Mouse (Mus musculus): ENCODE measurements around the gene Fam161b. TPM values are rescaled to one million over a fixed set of nuclear protein-coding genes. Genes with fewer than 3 reads are reported as not detected.
"Not testable (repeated sequence)": the region's sequence is repeated elsewhere in the genome, so short reads cannot be mapped to it uniquely, and the experiment has no call there.

The Fam161b gene
- total RNA-seq, 2 experiments from 2014 or later, result 12.5 to 12.6 TPM

DNA sequence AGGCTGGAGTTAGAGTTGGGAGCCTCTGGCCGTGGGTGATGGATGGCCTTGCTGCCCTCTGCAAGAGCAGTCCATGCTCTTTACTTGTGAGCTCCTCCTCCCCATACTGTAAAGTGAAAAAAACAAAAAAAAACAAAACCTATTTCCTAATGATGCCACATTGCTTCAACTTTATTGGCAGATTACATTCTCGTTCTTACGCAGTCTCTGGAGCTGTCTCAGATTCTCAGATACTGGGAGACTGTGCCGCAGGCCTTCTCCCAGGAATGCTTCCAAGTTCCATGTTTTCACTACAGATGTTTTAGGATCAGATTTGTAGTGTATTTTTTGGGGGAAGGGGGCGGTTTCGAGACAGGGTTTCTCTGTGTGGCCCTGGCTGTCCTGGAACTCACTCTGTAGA lies 3.5 kb upstream of the Fam161b start:
- TF ChIP-seq CTCF (conservative IDR thresholded peaks at IDR 0.05), result no peak
- DNase-seq (ENCODE audit: low spot score in 2 of 2), result no peak
- H3K4me3 ChIP-seq, result no peak overlapping the region
- no peak overlapping the region for H3K27ac ChIP-seq

DNA sequence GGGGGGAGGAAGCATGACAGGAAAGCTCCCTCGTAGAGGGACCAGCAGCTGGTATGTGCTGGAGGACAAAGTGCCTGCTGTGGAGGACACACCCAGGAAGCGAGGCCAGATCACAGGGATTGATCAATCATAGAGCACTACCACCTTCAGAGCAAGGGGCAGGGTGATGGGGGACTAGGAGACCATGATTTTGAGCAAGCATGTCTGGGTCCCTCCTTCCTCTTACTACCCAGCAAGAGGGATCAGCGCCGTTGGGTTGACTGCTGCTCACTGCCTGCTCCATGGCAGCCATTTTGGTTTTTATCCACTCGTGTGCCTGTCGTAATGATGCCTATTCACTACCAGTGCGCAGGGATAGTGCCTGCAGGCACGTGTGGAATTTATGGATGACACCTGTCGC lies 2.7 kb upstream of the Fam161b start:
- Histone ChIP-seq H3K4me3 (no peak overlapping the region), H3K27ac (no peak overlapping the region)
- TF ChIP-seq CTCF (conservative IDR thresholded peaks at IDR 0.05), result no peak
- DNase-seq (ENCODE audit: low spot score in 2 of 2), result no peak

DNA sequence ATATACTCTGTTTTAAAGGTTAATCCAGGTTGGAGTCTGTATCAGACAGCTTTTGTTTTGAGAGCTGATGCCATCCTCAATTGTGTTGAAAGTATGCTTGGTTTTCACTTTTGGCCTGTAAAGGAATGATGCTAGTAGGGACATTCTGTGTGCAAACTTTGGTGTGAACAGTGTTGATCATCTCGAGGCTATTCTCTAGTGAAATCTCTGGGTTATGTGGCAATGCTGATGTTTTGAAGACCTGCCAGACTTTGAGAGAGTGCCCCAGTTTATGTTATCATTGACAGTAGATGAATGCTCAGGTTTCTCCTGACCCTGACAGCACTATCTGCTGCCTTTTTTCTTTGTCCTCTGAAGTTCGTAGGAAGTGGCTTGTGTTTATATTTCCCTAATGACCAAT lies 1.2 kb upstream of the Fam161b start:
- no peak for DNase-seq (ENCODE audit: low spot score in 2 of 2)
- Histone ChIP-seq H3K4me3 (peak overlapping the region; percentile 83; the same call in 1 of the 2 replicates), H3K27ac (no peak overlapping the region)
- TF ChIP-seq CTCF (conservative IDR thresholded peaks at IDR 0.05), result no peak

DNA sequence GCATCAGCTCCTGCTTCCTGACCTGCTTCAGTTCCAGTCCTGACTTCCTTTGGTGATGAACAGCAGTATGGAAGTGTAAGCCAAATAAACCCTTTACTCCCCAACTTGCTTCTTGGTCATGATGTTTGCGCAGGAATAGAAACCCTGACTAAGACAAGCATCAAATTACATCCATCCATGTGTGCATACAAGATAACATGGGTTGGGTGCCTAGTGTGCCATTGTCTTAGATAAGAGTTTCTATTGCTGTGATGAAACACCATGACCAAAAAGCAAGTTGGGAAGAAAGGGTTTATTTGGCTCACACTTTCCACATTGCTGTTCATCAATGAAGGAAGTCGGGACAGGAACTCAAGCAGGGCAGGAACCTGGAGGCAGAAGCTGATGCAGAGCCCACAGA lies 2.9 kb downstream of the Fam161b start:
- not testable (repeated sequence) for H3K27ac ChIP-seq; DNase-seq (ENCODE audit: low spot score in 2 of 2); H3K4me3 ChIP-seq

DNA sequence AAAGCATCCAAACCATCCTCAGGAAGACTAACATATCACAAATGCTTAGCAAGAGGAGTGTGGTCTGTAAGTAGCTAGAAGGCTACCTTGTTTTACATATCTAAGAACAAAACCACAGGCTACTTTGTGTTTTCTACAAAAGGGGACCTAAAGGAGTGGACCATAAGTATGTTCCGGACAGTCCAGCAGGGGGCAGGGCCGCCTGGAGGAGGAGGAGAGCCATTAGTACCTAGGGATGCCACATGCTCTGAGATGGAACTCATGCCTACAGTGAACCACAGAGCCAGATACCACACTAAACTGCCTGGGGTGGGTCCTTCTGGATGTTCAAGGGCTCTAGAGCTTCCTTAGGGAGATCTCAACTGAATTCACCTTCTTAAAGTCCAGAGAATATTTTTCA lies 14.4 kb downstream of the Fam161b start:
- Histone ChIP-seq H3K27ac (no peak overlapping the region), H3K4me3 (no peak overlapping the region)
- peak; percentile 63 for TF ChIP-seq CTCF (conservative IDR thresholded peaks at IDR 0.05)
- DNase-seq (ENCODE audit: low spot score in 2 of 2), result no peak

DNA sequence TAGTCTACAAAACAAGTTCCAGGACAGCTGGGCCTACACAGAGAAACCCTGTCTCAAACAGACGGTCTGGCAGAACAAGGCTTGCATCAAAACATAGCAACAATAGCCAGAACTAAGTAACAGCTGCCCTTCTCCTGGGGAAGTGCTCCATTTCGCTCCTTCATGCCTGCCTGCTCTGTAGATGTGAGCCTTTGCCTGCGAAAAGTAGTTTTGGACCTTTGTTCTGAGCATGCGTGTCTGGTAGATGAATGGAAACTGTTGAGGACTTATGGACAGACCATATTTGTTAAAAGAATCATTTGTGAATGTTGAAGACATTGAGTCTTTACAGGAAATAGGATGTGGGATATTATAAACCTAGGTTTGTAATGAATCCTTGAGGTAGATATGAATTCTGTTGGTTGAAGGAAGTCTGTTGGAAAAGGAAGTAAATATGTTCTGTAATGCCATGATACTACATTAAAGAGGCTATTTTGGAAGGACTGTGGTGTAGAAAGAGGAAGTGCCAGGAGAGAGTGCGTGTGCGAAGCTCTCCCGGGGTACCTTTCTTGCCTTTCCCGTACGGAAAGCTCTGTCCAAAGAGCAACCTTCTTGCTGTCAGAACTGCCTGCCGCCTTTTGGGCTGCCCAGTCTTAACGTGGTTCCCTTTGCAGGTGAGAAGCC lies 24.5 kb downstream of the Fam161b start:
- Histone ChIP-seq H3K4me3 (no peak overlapping the region), H3K27ac (no peak overlapping the region)
- no peak for TF ChIP-seq CTCF (conservative IDR thresholded peaks at IDR 0.05)
- DNase-seq (ENCODE audit: low spot score in 2 of 2), result no peak

DNA sequence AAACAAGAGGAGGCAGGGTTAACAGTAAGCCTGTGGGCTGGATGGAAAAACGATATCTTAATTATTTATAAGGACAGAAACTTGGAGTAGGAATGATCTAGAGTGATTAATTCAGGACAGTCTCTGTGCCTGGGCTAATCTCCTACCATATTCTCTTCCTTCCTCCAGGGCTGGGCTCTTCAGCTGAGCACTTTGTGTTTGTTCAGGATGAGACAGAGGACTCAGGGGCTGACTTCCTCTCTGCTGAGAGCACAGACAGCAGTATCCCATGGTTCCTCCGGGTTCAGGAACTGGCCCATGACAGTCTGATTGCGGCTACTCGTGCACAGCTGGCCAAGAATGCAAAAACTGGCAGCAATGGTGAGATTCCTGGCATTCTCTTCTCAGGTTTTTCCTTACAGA lies 34.5 kb downstream of the Fam161b start:
- Histone ChIP-seq H3K27ac (peak overlapping the region; percentile 55; the same call in 1 of the 2 replicates), H3K4me3 (no peak overlapping the region)
- TF ChIP-seq CTCF (conservative IDR thresholded peaks at IDR 0.05), result no peak
- DNase-seq (ENCODE audit: low spot score in 2 of 2), result peak in 1 of 2 experiments; percentile 45

DNA sequence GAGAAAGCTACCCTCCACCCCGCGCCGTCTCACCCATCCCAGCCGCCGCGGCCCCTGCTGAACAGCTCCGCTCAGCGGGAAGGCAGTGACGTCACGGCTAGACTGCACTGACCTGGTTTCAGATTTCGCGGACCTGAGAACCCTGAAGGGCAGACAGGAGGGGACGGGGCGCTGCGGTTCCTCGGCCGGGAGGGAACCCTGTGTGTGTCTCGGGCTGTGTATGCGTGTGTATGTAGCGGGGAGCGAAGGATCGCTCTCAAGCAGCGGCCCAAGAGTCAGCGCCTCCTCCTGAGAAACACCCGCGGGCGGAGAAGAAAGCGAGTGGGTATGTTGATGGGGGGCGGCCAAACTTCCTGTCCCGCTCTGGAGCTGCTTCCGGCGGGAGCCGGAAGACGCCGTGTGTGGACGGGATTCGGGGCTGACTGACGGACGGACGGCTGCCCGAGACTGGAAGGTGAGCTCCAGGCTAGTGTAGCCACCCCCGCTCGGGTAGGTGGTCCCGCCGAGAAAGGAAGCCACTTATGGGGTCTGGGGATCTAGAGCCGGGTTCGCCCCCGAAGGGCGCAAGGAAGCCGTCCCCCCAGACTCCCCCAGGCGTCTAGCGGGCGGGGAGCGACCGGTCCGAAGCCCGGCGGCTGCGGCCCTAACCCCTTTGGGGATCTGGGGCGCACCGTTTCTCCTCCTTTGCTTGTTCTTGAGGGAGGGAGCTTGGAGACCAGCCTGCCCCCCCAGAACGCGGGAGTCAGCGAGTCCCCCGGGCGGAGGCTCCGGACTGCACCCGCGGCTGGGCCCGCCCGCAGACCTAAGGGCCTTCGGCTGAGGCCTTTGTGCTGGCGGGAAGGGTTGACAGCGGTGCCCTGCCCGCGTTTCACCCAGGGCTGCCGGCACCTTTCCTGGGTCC lies 44.7 kb downstream of the Fam161b start, which contains the start of gene Zfp410:
Gene Zfp410 (plus strand): TSS at position 132 of the 901 bp plus-strand sequence.
- DNase-seq (ENCODE audit: low spot score in 2 of 2), result peak; percentile 77 to 78
- Histone ChIP-seq H3K27ac (peak within 1 kb of the TSS; percentile 92), H3K4me3 (peak within 1 kb of the TSS; percentile 99)
- no peak; the same call in 1 of the 2 replicates for TF ChIP-seq CTCF (conservative IDR thresholded peaks at IDR 0.05)

DNA sequence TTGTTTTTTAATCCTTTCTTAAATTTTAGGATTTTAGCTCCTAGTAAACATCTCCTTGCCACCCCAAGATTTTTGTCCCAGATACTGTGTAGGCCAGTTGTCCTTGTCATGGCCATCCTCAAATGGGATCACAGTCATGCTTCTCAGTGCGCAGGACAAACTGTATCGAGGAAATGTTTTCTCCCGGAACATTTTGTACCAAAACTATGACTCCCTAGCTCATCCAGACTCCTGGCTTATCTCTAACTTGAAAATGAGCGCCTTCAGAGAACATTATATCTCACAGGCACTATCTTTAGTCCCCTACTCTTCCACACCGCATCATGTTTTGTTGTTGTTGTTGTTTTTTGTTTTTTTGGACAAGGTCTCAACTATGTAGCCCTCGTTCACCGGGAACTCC lies 45.6 kb downstream of the Fam161b start:
- DNase-seq (ENCODE audit: low spot score in 2 of 2), result no peak
- Histone ChIP-seq H3K27ac (peak overlapping the region; percentile 92), H3K4me3 (peak overlapping the region; percentile 99)
- TF ChIP-seq CTCF (conservative IDR thresholded peaks at IDR 0.05), result no peak

DNA sequence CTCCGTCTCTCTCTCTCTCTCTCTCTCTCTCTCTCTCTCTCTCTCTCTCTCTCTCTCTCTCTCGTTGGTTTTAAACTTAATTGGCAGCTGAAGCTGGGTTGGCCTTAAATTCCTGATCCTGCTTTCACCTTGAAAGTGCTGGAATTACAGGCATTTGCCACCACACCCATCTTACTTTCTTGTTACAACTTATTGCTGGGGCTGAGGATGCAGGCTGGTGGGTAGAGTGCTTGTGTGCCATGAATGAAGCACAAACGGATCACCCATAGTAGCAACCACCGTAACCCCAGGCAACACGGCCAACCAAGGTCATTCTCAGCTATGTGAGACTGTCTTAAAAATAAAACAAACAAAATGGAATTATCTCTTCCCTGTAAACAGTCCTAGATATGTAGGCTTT lies 50.3 kb downstream of the Fam161b start:
- no peak overlapping the region for H3K27ac ChIP-seq
- no peak overlapping the region for H3K4me3 ChIP-seq
- no peak for TF ChIP-seq CTCF (conservative IDR thresholded peaks at IDR 0.05)
- no peak for DNase-seq (ENCODE audit: low spot score in 2 of 2)

DNA sequence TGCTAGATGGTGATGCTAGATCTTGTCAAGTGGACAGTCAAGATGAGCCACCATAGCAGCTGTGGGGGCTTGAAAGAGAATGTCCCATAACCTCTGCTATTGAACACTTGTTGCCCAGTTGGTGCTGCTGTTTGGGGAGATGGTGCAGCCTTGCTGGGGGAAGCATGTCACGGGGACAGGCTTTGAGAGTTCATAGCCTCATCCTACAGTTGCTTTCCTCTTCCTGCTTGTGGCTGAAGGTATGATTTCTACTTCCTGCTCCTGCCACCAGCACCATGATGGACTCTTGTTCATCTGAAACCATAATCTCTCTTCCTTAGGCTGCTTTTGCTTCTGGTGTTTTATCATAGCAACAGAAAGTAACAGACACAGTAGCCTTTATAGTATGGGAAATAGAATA lies 57.1 kb downstream of the Fam161b start:
- no peak overlapping the region for H3K27ac ChIP-seq
- H3K4me3 ChIP-seq, result no peak overlapping the region
- TF ChIP-seq CTCF (conservative IDR thresholded peaks at IDR 0.05), result no peak
- no peak for DNase-seq (ENCODE audit: low spot score in 2 of 2)

DNA sequence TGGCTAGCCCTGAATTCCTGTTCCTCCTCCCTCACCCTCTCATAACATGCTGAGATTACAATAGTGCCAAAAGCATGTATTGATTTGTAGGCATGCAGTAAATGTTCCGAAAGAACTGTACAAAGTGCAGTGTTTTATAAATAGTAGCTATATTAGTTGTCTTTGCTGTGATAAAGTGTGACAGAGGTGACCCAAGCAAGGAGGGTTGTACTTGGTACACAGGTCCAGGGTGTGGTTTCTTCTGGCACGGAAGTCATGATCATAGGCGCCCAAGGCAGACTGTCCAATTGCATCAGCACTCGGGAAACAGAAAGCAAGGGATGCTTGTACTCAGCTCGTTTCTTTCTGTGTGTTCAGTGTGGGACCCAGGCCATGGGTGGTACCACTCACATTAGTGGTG lies 57.5 kb downstream of the Fam161b start:
- no peak overlapping the region for H3K4me3 ChIP-seq
- no peak for TF ChIP-seq CTCF (conservative IDR thresholded peaks at IDR 0.05)
- H3K27ac ChIP-seq, result no peak overlapping the region
- no peak for DNase-seq (ENCODE audit: low spot score in 2 of 2)

DNA sequence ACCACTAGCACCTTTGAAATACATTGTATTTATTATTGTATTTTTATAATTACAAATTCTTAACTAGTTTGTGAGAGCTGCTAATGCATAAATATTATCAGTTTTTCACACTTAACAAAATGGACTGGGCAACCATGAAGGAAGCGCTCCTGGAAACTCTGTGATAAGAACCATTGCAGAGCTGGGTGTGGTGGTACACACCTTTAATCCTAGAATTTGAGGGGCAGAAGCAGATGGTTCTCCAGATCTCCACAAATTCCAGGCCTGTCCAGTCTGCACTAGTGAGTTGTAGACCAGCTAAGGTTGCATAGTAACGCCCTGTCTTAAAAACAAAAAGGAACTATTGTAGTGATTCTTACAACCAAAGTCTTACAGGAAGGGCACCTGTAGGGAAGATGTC lies 62.4 kb downstream of the Fam161b start:
- Histone ChIP-seq H3K4me3 (no peak overlapping the region), H3K27ac (no peak overlapping the region)
- no peak for TF ChIP-seq CTCF (conservative IDR thresholded peaks at IDR 0.05)
- DNase-seq (ENCODE audit: low spot score in 2 of 2), result no peak
